Mouse (Mus musculus) G1E-ER4 (cell line): Measurements from ENCODE around the gene Bbx. TPM values are rescaled to one million over a fixed set of nuclear protein-coding genes. Genes with fewer than 3 reads are reported as not detected.
A peak's percentile ranks its signal among the peaks of the same experiment; 100 is the strongest.

ENCODE experiments used
- GATA1 ChIP-seq: IDR thresholded peaks from one replicate; pipeline ENCODE4 v1.8.0; 2012; ENCODE audit warnings: low read length, inconsistent platforms
- polyA plus RNA-seq: library from polyadenylated mRNA; stranded (reverse); fragments of >175 nt; gene quantifications from 2 replicates; pipeline ENCODE4 v1.2.3, GENCODE M21; 2012

Bbx gene
- polyA plus RNA-seq, 1 experiment: 2.6 TPM

- TF ChIP-seq GATA1: no peak
Observed at GRCm38 (mm10) chr16:50228833-50229232, 203.4 kb downstream of the Bbx start.

GRCm38 (mm10) chr16:50226274-50226673, 205.9 kb downstream of the Bbx start:
- TF ChIP-seq GATA1: no peak

GRCm38 (mm10) chr16:50224946-50225345, 207.2 kb downstream of the Bbx start:
- TF ChIP-seq GATA1: no peak

GRCm38 (mm10) chr16:50220734-50221501, 211.3 kb downstream of the Bbx start:
- no peak for TF ChIP-seq GATA1

GRCm38 (mm10) chr16:50217084-50217483, 215.1 kb downstream of the Bbx start:
- TF ChIP-seq GATA1: no peak

GRCm38 (mm10) chr16:50211727-50212126, 220.5 kb downstream of the Bbx start:
- TF ChIP-seq GATA1: no peak

GRCm38 (mm10) chr16:50211231-50211630, 221.0 kb downstream of the Bbx start:
- TF ChIP-seq GATA1: no peak

- no peak for TF ChIP-seq GATA1
Observed at GRCm38 (mm10) chr16:50210742-50211141, 221.4 kb downstream of the Bbx start.

- TF ChIP-seq GATA1: no peak
Observed at GRCm38 (mm10) chr16:50204944-50205343, 227.2 kb downstream of the Bbx start.

GRCm38 (mm10) chr16:50201546-50202151, 230.5 kb downstream of the Bbx start:
- TF ChIP-seq GATA1: no peak

GRCm38 (mm10) chr16:50200214-50200613, 232.0 kb downstream of the Bbx start:
- TF ChIP-seq GATA1: no peak

GRCm38 (mm10) chr16:50196118-50196517, 236.1 kb downstream of the Bbx start:
- TF ChIP-seq GATA1: no peak

- no peak for TF ChIP-seq GATA1
Observed at GRCm38 (mm10) chr16:50192626-50193025, 239.6 kb downstream of the Bbx start.

- no peak for TF ChIP-seq GATA1
Observed at GRCm38 (mm10) chr16:50189108-50189507, 243.1 kb downstream of the Bbx start.

GRCm38 (mm10) chr16:50186604-50187003, 245.6 kb downstream of the Bbx start:
- TF ChIP-seq GATA1: peak; percentile 35

- TF ChIP-seq GATA1: no peak
Observed at GRCm38 (mm10) chr16:50185041-50185440, 247.1 kb downstream of the Bbx start.

GRCm38 (mm10) chr16:50182988-50183387, 249.2 kb downstream of the Bbx start:
- no peak for TF ChIP-seq GATA1

- no peak for TF ChIP-seq GATA1
Observed at GRCm38 (mm10) chr16:50182561-50182960, 249.6 kb downstream of the Bbx start.
